Mouse (Mus musculus): ENCODE results near the gene Dnm1.

DNA sequence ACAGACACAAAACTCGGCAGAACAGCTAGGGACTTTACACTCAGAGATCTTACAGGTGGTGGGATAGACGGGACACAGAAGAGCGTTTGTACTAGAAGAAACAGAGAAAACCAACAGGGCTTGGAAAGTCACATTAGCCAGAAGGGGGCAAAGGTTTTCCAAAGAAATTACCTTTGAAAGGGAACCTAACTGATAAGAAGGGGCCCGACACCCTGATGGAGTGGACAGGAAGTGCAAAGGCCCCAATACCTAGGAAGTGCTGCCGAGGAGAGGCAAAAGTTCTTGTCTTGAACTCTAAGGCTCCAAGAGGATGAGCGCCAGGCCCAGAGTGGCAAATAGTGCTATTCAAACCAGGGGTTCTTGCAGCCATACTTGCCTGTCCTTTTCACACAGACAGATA is 698 bp upstream of the Dnm1 start:
- TF ChIP-seq POLR2A (IDR thresholded peaks at IDR 0.05; ENCODE audit: low read depth, low read length) (no peak), CTCF (IDR thresholded peaks at IDR 0.05; ENCODE audit: borderline replicate concordance, insufficient read depth, low read length) (no peak)
